Mouse (Mus musculus): ENCODE measurements around the gene Mllt3.

The Mllt3 gene

DNA sequence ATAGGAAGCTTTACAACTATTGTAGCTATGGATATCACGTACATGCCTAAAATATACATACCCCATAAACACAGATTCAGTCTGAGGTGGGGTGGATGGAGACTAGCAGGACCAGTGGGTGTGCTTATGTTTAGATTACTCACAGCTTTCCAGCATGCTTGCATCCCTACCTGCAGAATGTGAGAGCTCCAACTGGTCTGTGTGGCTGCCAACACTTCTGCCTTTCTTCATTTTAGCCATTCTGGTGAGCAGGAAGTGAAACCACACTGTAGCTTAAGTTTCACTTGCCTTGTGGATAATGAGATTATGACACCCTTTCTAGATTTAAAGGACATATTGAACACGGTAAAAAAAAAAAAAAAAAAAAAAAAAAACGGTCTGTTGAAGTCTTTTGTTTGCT is 88.8 kb downstream of the Mllt3 start:
- no peak for DNase-seq

DNA sequence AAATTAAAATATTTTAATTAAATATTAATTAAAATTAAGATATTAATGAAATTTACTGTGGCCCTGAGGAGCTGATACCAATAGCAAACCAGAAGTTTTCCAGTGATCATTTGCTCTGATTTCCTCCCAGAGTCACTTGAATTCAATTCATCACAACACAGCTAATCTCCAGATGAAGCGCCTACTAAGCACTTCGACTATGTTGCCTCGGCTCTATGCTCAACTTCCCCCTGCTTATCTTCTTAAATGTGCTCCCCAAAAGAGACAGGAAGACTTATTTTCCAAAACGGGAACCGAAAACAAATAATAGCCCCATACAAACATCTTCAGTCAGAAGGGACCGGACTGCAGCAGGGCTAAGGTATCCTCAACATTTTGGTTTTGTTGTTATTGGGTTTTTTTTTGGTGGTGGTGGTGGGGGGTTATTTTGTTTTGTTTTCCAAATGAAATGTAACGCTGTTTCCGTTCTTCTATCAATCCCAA is 90.2 kb downstream of the Mllt3 start:
- DNase-seq: no peak

DNA sequence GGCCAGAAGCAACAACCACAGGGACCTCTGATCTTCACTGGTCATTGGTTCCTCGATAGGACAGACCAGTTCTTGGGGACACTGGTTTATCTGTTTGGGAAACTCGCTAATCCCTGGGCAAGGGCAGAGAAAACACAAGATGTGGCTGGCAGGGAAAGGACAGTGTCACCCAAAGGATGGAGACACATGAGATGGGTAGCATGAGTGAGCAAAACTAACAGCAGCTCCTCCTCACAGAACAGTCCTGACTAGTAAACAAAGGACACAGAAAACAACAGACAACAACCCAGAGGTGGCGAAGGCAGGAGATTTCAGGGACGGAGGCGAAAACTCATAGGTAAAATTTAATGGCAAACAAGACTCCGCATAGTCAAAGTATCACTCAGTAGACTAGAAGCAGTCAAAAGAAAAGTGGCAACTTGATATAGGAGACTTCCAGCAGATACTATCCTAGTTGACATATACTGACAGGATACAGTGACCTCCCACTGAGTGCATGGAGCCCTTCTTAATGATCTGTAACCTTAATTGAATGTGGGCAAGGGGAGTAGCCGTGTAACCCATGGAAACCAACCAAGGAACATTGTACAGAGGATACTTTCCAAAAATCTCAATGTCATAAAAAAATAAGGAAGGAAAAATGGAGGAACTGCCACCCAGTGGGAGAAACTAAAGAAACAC is 93.5 kb downstream of the Mllt3 start:
- DNase-seq: no peak

DNA sequence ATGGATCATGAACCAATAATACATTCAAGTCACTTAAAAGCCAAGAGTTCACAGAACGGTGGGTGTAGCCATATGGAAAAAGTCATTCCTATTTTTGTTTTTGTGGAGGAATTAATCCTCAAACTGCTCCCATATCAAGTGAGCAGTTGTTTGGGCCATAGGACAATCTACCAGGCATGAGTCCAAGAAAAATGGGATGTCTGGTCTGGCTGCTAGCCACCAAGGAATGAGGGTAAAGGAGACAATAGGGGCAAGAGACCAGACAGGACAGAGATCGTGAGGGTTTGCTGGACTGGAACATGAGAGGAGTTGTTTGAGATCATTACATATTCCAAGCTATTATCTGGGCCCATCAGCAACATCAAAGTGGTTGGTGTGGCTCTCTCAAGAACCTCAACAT is 96.8 kb downstream of the Mllt3 start:
- no peak for DNase-seq

DNA sequence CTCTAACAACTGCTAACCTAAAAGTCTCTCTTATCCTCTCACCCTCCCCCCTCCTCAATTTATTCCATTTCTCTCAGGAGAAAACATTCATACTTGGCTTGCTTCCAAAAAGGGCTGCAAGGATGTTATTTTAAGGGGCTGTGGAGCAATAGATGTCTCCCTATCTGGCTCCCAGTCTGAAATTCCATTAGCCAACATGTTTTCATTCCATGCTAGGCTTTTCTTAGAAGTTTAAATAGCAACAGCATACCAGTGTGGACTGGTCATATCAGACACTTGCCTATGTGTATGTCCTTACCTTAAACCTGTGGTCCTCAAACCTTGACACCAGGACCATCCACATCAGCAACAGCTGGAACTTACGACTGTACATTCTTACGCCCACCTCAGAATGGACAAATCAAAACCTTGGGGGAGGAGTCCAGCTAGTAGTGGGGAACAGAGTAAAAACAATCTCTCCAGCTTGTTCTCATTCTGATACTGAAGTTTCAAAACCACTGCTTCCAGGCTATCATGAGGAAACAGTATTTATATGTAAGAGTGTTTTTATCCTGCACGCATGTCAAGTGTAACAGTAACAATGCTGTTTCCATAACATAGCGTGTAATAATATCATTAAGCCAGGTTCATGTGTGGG is 99.3 kb downstream of the Mllt3 start:
- no peak for DNase-seq

DNA sequence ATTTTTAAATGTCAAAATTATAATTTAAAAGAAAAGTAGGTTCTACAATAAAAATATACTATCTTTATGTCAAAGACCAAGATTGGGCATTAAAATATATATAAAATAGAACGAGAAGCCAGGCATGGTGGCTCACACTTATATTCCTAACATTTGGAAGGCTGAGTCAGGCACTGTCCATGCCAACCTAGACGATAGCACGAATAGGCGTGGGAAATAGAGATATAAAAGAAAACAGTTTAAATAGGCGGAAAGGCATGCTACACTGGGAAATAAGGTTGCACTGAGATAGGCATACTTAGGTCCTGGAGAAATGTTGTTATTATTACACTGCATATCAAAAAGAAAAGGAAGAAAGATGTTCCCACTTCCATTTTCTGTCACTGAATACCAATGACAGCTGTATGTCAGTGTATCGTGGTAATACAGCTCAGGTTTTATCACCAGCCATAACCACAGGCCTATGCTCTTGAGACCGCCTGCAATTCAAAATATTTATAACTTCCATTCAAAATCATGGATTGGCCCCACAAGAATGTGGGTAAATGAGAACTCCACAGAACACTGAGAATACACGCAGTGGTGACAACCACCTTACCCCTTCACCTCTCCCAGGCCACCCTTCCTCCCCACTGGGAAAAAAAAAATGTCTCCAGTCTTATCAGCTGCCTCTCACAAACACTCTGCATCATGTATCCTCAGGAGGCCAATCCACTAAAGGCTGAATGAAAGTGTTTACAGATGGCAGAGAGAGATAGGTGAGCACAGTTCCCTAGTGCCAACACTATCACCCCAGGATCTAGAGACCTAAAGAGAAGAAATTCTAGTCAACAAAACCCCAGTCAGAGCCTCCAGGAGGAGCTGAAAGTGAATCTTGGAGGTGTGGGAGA is 102.6 kb downstream of the Mllt3 start:
- DNase-seq: no peak

DNA sequence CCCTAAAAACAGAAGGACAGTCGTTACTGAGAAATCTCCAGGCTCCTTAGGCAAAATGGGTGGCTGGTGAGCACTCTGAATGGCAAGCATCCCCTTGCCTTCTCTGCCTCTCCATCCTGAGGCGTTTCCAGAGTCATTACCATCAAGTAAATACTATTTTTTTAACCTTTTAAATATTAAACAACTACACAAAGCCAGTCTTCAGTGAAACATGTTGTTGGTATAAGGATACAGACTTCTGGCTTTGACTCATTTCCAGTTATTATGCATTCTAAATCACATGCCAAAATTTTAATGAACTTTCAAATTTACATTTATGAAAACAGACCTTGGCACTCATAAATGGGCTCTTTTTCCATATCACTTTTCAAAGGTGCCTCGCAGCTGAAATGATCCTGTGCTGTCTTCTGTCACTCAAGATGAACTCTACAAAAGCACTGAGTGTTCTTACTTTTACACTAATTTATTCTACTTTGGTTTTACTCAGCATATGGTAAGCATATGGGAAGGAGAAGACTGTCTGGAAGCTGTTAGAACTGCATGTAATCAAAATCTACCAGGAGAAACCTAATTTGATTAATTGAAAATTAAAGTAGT is 104.5 kb downstream of the Mllt3 start:
- DNase-seq: no peak

DNA sequence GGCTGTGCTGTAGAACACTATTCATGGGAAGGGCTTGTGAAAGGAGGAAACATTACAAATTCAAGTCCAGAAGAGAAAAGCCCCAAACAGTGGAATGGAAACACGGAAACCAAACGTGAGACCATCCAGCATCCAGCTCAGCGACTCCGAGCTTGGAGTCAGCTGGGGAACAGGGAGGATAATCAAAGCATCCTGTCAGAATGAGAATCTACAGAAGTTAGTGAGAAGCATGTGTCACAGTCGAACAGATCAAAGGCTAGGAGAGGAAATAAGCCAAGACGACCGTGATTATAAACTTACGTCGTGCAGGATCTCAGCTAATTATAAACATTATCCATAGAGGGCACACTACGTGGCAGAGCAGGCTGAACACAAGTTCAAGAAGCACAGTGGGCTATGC is 105.8 kb downstream of the Mllt3 start:
- no peak for DNase-seq

DNA sequence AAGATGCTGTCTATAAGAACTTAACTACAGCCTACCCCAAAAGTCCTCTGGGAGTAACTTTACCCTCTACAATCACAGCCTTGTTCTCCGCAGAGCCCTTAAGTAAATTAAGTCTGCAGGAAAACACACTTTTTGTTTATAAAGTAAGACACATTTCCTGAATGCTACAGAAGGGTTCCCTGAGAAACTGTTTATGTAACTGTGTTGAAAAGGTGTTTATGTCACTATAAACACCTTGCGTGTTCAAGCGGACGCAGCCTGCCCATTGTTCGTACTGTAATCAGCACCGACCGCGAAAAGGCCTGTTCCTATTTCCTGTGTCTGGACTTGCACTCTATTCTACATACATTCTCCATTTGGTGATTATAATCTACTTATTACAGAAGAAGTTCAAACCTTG is 112.5 kb downstream of the Mllt3 start:
- DNase-seq: no peak

DNA sequence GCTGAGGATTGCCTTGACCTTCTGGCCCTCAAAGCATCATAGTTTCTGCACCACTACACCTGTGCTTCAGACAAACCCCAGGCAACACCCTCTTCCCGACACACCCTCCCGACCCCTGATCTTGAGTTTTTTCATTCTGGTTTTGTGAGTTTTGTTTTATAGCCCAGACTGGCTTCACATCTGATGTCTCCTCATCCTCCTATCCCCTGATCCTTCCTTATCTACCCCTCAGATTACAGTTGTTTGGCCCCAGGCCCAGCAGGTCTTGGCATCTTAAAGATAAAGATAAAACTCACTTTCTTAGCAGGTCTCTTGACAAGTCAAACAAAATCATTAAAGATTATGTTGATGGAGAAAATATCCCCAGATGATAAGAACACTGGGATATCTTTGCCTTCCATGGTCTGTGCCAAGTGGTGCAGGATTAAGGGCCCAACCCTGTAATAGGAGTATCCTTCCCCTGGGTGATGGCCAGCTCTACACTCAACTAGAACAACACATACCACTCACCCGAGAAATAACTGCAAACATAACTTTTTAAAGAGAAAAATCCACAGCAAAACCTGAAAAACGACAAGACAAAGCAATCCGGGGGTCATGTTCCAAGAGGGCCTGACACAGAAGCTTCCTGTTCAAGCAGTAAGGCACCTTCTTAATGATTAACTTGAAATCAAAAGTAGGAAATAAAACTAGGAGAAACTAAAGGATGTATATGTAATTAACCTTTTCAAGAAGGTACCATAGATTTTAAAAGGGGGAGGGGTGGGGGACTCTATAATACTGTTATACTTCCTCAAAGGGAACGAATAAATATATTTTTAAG is 121.8 kb downstream of the Mllt3 start:
- DNase-seq: no peak

DNA sequence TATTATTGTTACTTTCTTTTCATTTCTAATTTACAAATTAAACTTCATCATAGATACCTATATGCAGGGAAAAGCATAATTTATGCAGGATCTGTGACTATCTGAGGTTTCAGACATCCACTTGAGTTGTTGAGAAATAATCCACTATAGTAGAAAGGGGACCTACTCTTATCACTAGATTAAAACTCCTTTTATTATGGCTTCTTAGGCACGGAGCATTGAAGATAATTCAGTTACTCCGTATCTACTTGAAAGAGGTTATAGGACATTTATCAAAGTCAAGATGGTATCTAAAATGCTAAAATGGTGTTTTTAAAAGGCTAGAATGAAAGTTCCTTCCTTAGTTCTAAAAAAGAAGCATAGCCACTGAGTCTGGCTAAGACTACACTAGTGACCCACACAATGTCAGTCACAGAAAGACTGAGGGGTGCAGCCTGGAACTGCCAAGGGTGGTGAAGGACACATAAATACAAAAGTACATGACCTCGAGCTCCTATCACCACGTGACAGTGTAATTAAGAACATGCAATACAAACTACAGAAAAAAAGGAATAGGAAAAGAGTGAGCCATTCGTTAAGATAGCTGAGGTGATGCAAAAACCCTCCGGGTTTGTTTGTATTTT is 127.9 kb downstream of the Mllt3 start:
- DNase-seq: no peak

DNA sequence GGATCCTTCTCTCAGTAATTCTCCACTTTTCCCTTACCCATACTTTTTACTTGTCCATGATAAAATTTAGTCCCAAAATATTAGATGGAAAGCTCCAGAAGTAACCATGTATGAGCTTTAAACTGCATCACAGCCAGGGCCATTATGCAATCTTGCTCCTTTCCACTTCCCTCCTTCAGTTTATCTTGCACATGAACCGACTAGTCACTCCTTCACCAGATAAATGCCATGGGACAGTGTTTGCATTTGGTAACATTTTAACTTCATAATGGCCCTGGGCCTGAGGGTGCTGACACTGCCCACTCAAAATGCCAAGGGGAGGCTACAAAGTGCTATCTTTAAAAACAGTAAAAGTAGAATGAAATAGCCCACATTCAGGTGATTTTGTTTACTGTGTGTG is 128.4 kb downstream of the Mllt3 start:
- DNase-seq: no peak

DNA sequence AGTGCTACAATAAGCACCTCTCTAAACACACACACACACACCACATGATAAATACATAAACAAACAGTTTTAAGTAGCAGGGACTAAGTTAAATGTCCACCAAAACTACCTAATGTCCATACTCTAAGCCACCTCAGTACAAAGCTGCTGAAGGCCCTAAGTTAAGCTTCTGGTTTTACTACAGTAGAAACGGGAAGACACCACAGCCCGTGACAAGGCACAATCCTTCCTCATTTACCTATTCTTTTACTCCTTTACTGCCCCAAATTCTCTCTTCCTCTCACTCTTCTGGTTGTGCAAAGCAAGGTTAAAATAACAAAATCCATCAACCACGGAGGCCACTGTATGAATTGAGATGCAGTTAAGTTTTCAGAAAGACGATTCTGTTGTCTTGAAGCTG is 130.6 kb downstream of the Mllt3 start:
- no peak for DNase-seq

DNA sequence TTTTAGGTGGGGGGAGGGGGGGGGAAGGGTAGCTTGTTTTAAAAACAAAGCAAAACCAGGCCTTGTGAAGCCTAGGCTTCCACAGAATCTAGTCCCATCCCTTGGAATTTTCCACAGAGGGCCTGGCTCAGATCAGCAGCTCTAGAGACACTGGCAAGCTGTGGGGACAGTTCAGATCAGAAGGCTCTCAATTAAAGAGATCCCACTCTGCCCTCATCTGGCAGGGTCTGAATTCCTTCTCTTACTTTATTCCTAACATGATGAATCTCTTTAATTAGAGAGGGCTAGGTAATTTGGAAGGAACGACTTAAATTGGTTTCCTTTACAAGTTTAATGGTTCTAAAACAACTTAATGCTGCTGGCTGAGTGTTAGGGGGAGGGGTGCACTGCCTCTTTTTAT is 132.0 kb downstream of the Mllt3 start:
- DNase-seq: no peak

DNA sequence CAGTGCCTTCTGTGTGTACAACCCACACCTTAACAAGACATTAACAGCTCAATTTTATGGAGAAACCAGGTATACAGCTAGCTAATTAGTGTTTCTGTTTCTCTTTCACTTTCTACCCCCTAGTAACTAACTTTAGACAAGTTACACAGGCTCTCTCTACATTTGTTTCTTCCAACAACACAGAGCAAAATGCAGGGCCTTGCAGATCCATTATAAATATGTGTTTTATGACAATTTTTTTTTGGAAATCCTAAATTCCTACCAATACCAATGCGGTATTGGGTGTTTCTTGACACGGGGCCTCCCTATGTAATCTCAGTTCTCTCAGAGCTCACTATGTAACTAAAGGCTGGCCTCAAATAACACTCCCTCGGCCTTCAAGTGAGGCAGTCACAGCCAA is 139.7 kb downstream of the Mllt3 start:
- DNase-seq: no peak

DNA sequence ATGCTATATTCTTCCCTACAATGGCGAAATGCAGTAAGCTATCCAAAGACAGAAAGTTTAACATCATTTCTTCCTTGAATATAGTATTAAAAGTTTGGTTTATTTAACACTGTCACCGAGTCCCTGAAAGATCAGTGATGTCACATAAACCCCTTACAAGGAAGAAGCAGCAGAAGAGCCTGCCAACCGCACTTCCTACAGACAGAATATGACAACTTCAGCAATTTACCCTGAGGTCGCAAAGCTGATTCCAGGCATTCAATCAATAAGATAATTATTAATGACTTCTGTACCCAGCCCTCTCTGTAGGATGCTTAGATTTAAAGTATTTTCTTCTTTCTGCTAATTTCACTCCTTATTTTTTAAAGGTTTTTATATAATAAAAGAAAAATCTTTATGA is 140.2 kb downstream of the Mllt3 start:
- no peak for DNase-seq

DNA sequence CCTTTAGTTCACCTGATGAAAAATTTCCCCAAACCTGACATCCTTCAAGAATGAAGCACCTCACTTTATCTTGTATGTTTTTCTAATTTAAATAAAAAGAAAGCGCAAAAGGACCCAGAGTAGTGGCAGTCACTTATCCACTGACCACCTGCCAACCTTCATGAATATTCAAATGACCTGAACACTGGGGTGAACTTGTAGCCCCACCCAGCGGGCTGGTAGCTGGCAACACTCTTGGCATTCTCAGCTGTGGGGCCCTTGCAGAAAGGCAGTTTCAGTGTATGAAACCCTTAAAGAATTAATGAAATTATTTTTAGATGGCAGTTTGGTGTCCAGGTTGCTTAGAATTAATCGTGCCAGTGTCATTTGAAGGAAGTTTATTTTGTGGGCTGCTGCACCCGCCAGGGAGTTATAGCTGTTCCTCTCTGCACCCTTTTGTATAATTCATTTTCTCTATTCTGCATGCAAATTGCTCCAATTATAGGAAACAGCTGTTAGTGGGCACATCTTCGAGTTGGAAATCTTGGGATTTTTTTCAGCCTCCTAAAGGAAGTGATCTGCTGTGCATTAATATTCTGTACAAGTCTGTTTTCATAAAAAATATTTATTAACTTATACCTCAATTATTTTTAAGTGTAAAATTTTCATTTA is 149.8 kb downstream of the Mllt3 start:
- DNase-seq: no peak

DNA sequence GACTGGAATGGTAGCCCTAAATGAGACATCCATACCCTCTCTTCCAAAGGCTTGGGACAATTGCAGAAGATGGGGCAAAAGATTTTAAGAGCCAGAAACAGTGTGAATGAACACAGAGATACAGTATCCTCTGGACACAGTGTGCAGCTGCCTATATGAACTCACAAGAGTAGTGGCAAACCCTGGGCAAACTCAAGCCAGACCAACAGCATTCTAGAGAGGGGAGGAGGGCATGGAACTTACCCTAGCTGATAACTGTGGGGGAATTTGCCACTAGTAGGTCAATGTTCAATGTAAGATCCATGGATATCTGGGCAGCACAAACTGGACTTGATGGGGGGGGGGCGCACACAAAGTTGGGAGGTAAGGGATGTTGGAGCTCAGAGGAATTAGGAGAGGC is 151.2 kb downstream of the Mllt3 start:
- DNase-seq: no peak

DNA sequence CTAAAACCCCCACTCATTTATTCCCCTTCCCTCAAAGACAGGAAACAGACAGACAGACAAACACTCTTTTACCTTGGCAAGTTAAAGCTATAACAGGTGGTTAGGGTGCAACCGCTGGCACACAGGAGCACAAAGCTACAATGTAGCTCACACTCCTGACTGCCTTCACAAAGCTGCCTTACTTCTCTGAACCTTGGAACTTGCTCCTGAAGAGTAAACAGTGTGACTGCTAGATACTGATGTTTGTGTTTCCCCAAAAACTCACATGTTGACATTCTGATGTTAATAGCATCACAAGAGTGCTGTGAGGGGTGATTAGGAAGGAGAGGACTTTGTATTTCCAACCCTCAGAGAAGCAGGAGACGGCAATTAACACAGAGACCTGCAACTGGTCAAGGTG is 151.6 kb downstream of the Mllt3 start:
- no peak for DNase-seq

DNA sequence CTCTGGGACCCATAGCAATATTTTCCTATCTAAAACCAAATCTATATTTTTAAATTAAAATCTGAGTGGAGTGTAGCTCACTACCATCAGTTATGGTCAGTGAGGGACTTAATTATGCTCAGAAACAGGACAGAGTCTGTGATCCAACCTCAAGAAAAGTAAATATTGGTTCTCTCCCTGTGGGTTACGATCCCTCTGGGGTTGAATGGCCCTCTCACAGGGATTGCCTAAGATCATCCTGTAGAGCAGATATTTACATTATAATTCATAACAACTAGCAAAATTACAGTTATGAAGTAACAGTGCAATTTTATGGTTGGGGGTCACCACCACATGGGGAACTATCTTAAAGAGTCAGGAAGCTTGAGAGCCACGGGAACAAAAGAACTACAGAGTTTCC is 152.9 kb downstream of the Mllt3 start:
- DNase-seq: no peak

DNA sequence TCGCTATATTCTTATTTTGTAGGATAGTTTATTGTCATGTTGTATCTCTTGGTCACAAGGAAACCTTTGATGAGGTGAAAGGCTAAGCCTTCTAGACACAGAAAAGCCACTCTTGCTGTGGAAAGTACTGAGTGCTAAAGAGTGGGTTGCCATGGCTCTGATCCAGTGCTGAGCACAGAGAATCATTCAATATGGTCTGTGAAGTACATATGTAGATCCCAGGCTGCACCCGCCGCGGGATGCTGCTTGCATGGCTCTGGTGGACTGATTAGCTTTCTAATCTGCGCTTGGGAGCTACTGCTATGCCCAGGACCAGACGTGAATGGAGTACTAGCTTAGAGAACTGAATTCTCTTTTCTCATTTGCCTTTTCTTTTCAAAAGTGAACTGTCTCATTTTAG is 154.5 kb downstream of the Mllt3 start:
- no peak for DNase-seq

DNA sequence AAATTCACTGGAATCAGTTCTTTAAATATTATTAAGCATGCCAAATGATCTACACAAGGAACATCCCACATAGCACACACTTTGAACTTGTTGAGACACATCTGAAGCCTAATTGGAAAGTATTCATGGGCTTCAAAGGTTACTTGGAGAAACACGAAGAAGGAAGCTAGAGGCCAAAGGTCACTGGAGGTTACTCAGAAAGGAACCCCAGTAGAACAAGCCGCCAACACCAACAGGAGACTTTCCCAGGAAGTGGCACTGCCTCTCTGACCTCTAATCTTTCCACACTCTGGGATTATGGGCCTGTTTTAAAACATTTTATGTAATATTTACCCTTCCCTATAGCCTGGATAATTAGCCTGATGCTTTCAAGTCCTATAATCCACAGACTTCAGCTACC is 162.6 kb downstream of the Mllt3 start:
- no peak for DNase-seq

Data from spleen, adult 18-20 months (tissue).